Mouse (Mus musculus) lung, embryonic 15.5 days (tissue): ENCODE measurements around the gene Klk12. TPM values are rescaled to one million over a fixed set of nuclear protein-coding genes. Genes with fewer than 3 reads are reported as not detected.

ENCODE experiments used
- ATAC-seq: fragments of 200-750 bp; cut with Nextera tagmentation; 2 replicates; pipeline ENCODE4 v1.8.0; 2017; ENCODE audit warnings: moderate number of reproducible peaks, borderline replicate concordance; ENCODE audit not compliant: low FRiP score, low TSS enrichment; ENCODE audit errors: extremely low read depth
- H3K27ac ChIP-seq: fragments of 300-500 bp; sonication (generic); 2 replicates; pipeline ENCODE4 v1.5.1; 2015; ENCODE audit warnings: moderate library complexity, mild to moderate bottlenecking, inconsistent platforms
- H3K27me3 ChIP-seq: fragments of 300-500 bp; sonication (generic); 2 replicates; pipeline ENCODE4 v1.6.1; 2015; ENCODE audit warnings: inconsistent platforms
- H3K36me3 ChIP-seq: fragments of 300-500 bp; sonication (generic); 2 replicates; pipeline ENCODE4 v1.6.1; 2015; ENCODE audit warnings: inconsistent platforms
- H3K4me1 ChIP-seq: fragments of 300-500 bp; sonication (generic); 2 replicates; pipeline ENCODE4 v1.6.1; 2015; ENCODE audit warnings: inconsistent platforms
- H3K4me2 ChIP-seq: fragments of 300-500 bp; sonication (generic); 2 replicates; pipeline ENCODE4 v1.6.1; 2015; ENCODE audit warnings: inconsistent platforms, mild to moderate bottlenecking, moderate library complexity
- H3K4me3 ChIP-seq: fragments of 300-500 bp; sonication (generic); 2 replicates; pipeline ENCODE4 v1.5.1; 2015; ENCODE audit warnings: mild to moderate bottlenecking, inconsistent platforms
- H3K9ac ChIP-seq: fragments of 300-500 bp; sonication (generic); 2 replicates; pipeline ENCODE4 v1.6.1; 2015; ENCODE audit warnings: inconsistent platforms
- H3K9me3 ChIP-seq: fragments of 300-500 bp; sonication (generic); 2 replicates; pipeline ENCODE4 v1.6.1; 2016; ENCODE audit warnings: inconsistent platforms
- WGBS: fragments of 180-500 bp; shearing (Covaris S2); methylation state at CpG from one replicate; pipeline ENCODE4 v1.1.7; 2015; 5-methylcytosine and 5-hydroxymethylcytosine counted together
- polyA plus RNA-seq: library from polyadenylated mRNA; unstranded; fragments of >200 nt; fragmentation: Nextera tagmentation; extraction: Ambion mirVana; gene quantifications from 2 replicates; pipeline ENCODE4 v1.2.1, GENCODE M21; 2015

Gene Klk12
- polyA plus RNA-seq, 1 experiment from 2014 or later = not detected

- no peak overlapping the region for H3K9ac ChIP-seq
- H3K36me3 ChIP-seq = no peaks in the 10 kb centered on the region
- 0 out of 2 replicates have a peak, but pooled peaks cover 7% of the 10 kb centered on the region for H3K4me1 ChIP-seq
- H3K4me2 ChIP-seq = no peak overlapping the region
- H3K27ac ChIP-seq = no peak overlapping the region
- 81% methylated on average over 12 of the region's 12 CpGs for WGBS
- no peak overlapping the region for H3K4me3 ChIP-seq
- H3K27me3 ChIP-seq = no peaks in the 10 kb centered on the region
- no peak for ATAC-seq
- no peaks in the 10 kb centered on the region for H3K9me3 ChIP-seq
Measured at GRCm38 (mm10) chr7:43777423-43777822, 8.7 kb downstream of the Klk12 start.

DNA sequence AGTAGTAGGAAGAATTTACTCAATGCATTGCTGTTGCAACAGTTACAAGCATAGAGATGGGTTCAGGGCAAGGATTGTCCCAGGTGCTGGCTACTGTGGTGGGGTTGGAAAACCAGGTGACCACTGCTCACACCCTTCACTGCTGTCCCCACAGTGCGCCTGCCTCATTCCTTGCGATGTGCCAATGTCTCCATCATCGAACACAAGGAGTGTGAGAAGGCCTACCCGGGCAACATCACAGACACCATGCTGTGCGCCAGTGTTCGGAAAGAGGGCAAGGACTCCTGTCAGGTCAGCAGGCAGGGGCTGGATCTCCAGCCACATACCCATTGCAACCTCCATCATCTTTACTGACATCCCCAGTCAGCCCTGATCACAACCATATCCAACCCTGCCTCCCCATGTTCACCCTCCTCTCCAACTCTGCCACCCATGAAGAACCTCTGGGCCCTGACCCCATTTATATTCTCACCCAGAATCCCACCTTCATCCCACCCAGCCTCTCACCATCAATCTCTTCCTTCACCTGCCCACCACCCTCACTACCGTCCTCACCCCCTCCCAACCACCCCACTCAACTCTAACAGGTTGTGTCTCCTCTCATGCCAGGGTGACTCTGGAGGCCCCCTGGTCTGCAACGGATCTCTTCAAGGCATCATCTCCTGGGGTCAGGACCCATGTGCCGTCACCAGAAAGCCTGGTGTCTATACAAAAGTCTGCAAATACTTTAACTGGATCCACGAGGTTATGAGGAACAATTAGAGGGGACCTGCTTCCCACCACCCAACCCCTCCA lies 9.7 kb downstream of the Klk12 start:
- no peaks in the 10 kb centered on the region for H3K36me3 ChIP-seq
- H3K27me3 ChIP-seq = peaks cover 5% of the 10 kb centered on the region
- ATAC-seq = no peak
- WGBS = 85% methylated on average over 10 of the region's 10 CpGs
- H3K4me3 ChIP-seq = no peak overlapping the region
- 0 out of 2 replicates have a peak, but pooled peaks cover 7% of the 10 kb centered on the region for H3K4me1 ChIP-seq
- no peak overlapping the region for H3K4me2 ChIP-seq
- no peak overlapping the region for H3K9ac ChIP-seq
- H3K27ac ChIP-seq = no peak overlapping the region
- no peaks in the 10 kb centered on the region for H3K9me3 ChIP-seq

DNA sequence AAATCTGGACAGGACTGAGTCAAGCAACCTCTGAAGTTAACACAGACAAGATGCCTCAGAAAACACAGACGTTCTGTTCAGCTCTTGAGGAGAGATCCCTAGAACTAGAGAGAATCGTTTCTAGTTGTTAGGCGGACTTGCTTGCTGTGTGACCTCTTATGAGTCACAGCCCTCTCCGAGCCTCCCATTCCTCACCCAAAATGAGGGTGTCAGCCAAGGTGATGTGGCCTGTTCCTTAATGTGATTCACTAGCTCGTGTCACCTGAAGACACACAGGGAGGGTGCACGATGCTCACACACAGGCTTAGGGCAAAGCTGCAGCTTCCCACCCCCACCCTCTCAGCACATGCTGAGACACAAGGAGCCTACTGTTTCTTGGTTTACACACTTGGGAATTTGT lies 11.5 kb downstream of the Klk12 start:
- Histone ChIP-seq H3K9ac (no peak overlapping the region), H3K4me2 (no peak overlapping the region), H3K4me1 (0 out of 2 replicates have a peak, but pooled peaks cover 7% of the 10 kb centered on the region), H3K27ac (no peak overlapping the region), H3K4me3 (no peak overlapping the region), H3K36me3 (no peaks in the 10 kb centered on the region), H3K9me3 (no peaks in the 10 kb centered on the region), H3K27me3 (peaks cover 13% of the 10 kb centered on the region)
- no peak for ATAC-seq
- 33% methylated on average over 6 of the region's 6 CpGs for WGBS

DNA sequence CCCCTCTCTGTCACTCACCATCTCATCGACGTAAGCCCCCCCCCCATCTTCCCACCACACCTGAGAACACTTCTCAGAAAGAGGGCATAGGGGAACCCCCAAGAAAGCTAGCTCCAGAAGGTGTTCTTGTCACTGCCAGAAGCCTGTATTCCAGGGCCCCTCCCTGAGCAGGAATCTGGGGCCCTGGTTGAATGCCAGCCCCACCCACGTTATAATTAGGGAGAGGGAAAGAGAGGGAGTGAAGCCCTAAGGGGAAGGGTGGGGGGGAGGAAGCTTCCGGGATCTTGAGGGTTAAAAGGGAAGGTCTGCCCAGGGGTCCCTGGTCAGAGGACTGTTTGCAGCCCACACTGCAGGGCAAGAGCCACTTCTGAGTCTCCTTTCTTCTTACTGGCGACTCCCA lies 12.0 kb downstream of the Klk12 start, which contains the start of gene Klk10:
TSS of gene Klk10 (plus strand) at position 290 of the 400 bp plus-strand sequence.
- no peaks in the 10 kb centered on the region for H3K36me3 ChIP-seq
- H3K9me3 ChIP-seq = no peaks in the 10 kb centered on the region
- WGBS = 40% methylated on average over 5 of the region's 5 CpGs
- H3K4me1 ChIP-seq = 0 out of 2 replicates have a peak, but pooled peaks cover 7% of the 10 kb centered on the region
- ATAC-seq = no peak
- peaks cover 13% of the 10 kb centered on the region for H3K27me3 ChIP-seq
- no peak within 1 kb of the TSS for H3K4me3 ChIP-seq
- H3K9ac ChIP-seq = no peak within 1 kb of the TSS
- no peak within 1 kb of the TSS for H3K27ac ChIP-seq
- H3K4me2 ChIP-seq = no peak within 1 kb of the TSS

- H3K4me1 ChIP-seq = 0 out of 2 replicates have a peak, but pooled peaks cover 7% of the 10 kb centered on the region
- H3K9me3 ChIP-seq = no peaks in the 10 kb centered on the region
- H3K27me3 ChIP-seq = peaks cover 13% of the 10 kb centered on the region
- H3K27ac ChIP-seq = no peak overlapping the region
- 77% methylated on average over 11 of the region's 11 CpGs for WGBS
- no peak overlapping the region for H3K9ac ChIP-seq
- no peak for ATAC-seq
- H3K36me3 ChIP-seq = no peaks in the 10 kb centered on the region
- H3K4me3 ChIP-seq = no peak overlapping the region
- no peak overlapping the region for H3K4me2 ChIP-seq
Measured at GRCm38 (mm10) chr7:43781541-43781940, 12.8 kb downstream of the Klk12 start.

GRCm38 (mm10) chr7:43782275-43783265 lies 13.9 kb downstream of the Klk12 start:
- H3K4me3 ChIP-seq = peak overlapping the region; percentile 28; the same call in 1 of the 2 replicates
- H3K27ac ChIP-seq = no peak overlapping the region
- no peaks in the 10 kb centered on the region for H3K9me3 ChIP-seq
- peak; percentile 35; the same call in 1 of the 2 replicates for ATAC-seq
- no peaks in the 10 kb centered on the region for H3K36me3 ChIP-seq
- H3K4me1 ChIP-seq = 0 out of 2 replicates have a peak, but pooled peaks cover 7% of the 10 kb centered on the region
- H3K4me2 ChIP-seq = peak overlapping the region; percentile 65
- WGBS = 8% methylated on average over 36 of the region's 36 CpGs
- H3K27me3 ChIP-seq = peaks cover 13% of the 10 kb centered on the region
- peak overlapping the region; percentile 34; the same call in 1 of the 2 replicates for H3K9ac ChIP-seq

- Histone ChIP-seq H3K27me3 (peaks cover 13% of the 10 kb centered on the region), H3K4me3 (no peak overlapping the region), H3K4me2 (no peak overlapping the region), H3K4me1 (0 out of 2 replicates have a peak, but pooled peaks cover 7% of the 10 kb centered on the region), H3K9me3 (no peaks in the 10 kb centered on the region), H3K9ac (no peak overlapping the region), H3K36me3 (no peaks in the 10 kb centered on the region), H3K27ac (no peak overlapping the region)
- 74% methylated on average over 1 of the region's 1 CpGs for WGBS
- no peak for ATAC-seq
Measured at GRCm38 (mm10) chr7:43785286-43785685, 16.6 kb downstream of the Klk12 start.

GRCm38 (mm10) chr7:43788096-43788495 lies 19.4 kb downstream of the Klk12 start:
- Histone ChIP-seq H3K4me2 (no peak overlapping the region), H3K36me3 (no peaks in the 10 kb centered on the region), H3K27ac (no peak overlapping the region), H3K4me1 (no peaks in the 10 kb centered on the region), H3K4me3 (no peak overlapping the region), H3K9ac (no peak overlapping the region), H3K9me3 (no peaks in the 10 kb centered on the region), H3K27me3 (peaks cover 11% of the 10 kb centered on the region)
- 63% methylated on average over 3 of the region's 3 CpGs for WGBS
- no peak for ATAC-seq

GRCm38 (mm10) chr7:43789295-43789694 lies 20.6 kb downstream of the Klk12 start:
- WGBS = 52% methylated on average over 2 of the region's 2 CpGs
- Histone ChIP-seq H3K4me3 (no peak overlapping the region), H3K9ac (no peak overlapping the region), H3K27me3 (peaks cover under 1% of the 10 kb centered on the region; the same call in 1 of the 2 replicates), H3K36me3 (no peaks in the 10 kb centered on the region), H3K27ac (no peak overlapping the region), H3K4me1 (no peaks in the 10 kb centered on the region), H3K4me2 (no peak overlapping the region), H3K9me3 (no peaks in the 10 kb centered on the region)
- no peak for ATAC-seq

GRCm38 (mm10) chr7:43791591-43791990 lies 22.9 kb downstream of the Klk12 start, which contains the start of gene Klk9:
TSS of gene Klk9 (plus strand) at chr7:43791891.
- no peak within 1 kb of the TSS for H3K4me3 ChIP-seq
- no peaks in the 10 kb centered on the region for H3K9me3 ChIP-seq
- H3K9ac ChIP-seq = no peak within 1 kb of the TSS
- peaks cover 8% of the 10 kb centered on the region; the same call in 1 of the 2 replicates for H3K27me3 ChIP-seq
- H3K4me2 ChIP-seq = no peak within 1 kb of the TSS
- H3K36me3 ChIP-seq = no peaks in the 10 kb centered on the region
- 65% methylated on average over 7 of the region's 7 CpGs for WGBS
- ATAC-seq = no peak
- no peak within 1 kb of the TSS for H3K27ac ChIP-seq
- peaks cover 6% of the 10 kb centered on the region for H3K4me1 ChIP-seq

- Histone ChIP-seq H3K27me3 (peaks cover 9% of the 10 kb centered on the region; the same call in 1 of the 2 replicates), H3K27ac (no peak overlapping the region), H3K4me1 (peaks cover 22% of the 10 kb centered on the region), H3K36me3 (no peaks in the 10 kb centered on the region), H3K9ac (0 out of 2 replicates have a peak overlapping the region, but pooled peaks have one; percentile 38), H3K9me3 (no peaks in the 10 kb centered on the region), H3K4me3 (peak overlapping the region; percentile 55), H3K4me2 (peak overlapping the region; percentile 87)
- WGBS = 2% methylated on average over 8 of the region's 8 CpGs
- no peak for ATAC-seq
Measured at GRCm38 (mm10) chr7:43796355-43796754, 27.7 kb downstream of the Klk12 start.
